Mouse (Mus musculus) kidney, postnatal 0 days (tissue): ENCODE data around the gene Kdm5a. TPM values are rescaled to one million over a fixed set of nuclear protein-coding genes. Genes with fewer than 3 reads are reported as not detected.

ENCODE experiments used
- ATAC-seq: fragments of 200-750 bp; cut with Nextera tagmentation; replicated peaks from 2 replicates; pipeline ENCODE4 v1.8.0; 2017; ENCODE audit warnings: low read depth, moderate number of reproducible peaks, moderate TSS enrichment, moderate library complexity; ENCODE audit not compliant: low FRiP score
- DNase-seq: peaks from one replicate; pipeline ENCODE4 v3.0.0-alpha.2; 2016; ENCODE audit warnings: low spot score
- H3K27ac ChIP-seq: fragments of 300-500 bp; sonication (generic); 2 replicates; pipeline ENCODE4 v1.5.1; 2014; ENCODE audit warnings: mild to moderate bottlenecking
- H3K27me3 ChIP-seq: fragments of 300-500 bp; sonication (generic); 2 replicates; pipeline ENCODE4 v1.6.1; 2014; ENCODE audit warnings: low read length, mixed read lengths; ENCODE audit not compliant: insufficient read depth
- H3K36me3 ChIP-seq: fragments of 300-500 bp; sonication (generic); 2 replicates; pipeline ENCODE4 v1.6.1; 2014; ENCODE audit warnings: low read length, mixed read lengths; ENCODE audit not compliant: insufficient read depth
- H3K4me1 ChIP-seq: fragments of 300-500 bp; sonication (generic); replicated peaks from 2 replicates; pipeline ENCODE4 v1.6.1; 2014; ENCODE audit warnings: antibody characterized with exemption, low read length, mixed read lengths; ENCODE audit not compliant: insufficient read depth
- H3K4me2 ChIP-seq: fragments of 300-500 bp; sonication (generic); 2 replicates; pipeline ENCODE4 v1.6.1; 2014; ENCODE audit warnings: mild to moderate bottlenecking, low read length, moderate library complexity, mixed read lengths
- H3K4me3 ChIP-seq: fragments of 300-500 bp; sonication (generic); replicated peaks from 2 replicates; pipeline ENCODE4 v1.5.1; 2014; ENCODE audit warnings: low read depth, low read length
- H3K9ac ChIP-seq: fragments of 300-500 bp; sonication (generic); 2 replicates; pipeline ENCODE4 v1.6.1; 2014; ENCODE audit warnings: low read depth, low read length
- H3K9me3 ChIP-seq: fragments of 300-500 bp; sonication (generic); replicated peaks from 2 replicates; pipeline ENCODE4 v1.6.1; 2016; ENCODE audit warnings: low read length, inconsistent platforms, mixed read lengths
- CTCF ChIP-seq: IDR thresholded peaks from 2 replicates; pipeline ENCODE4 v1.5.1; 2016; ENCODE audit warnings: antibody characterized with exemption, low read depth, mild to moderate bottlenecking, moderate library complexity
- WGBS: fragments of 180-500 bp; shearing (Covaris S2); extraction: QIAGEN DNeasy Blood & Tissue Kit; methylation state at CpG from one replicate; pipeline ENCODE4 v1.1.7; 2014; 5-methylcytosine and 5-hydroxymethylcytosine counted together
- polyA plus RNA-seq: library from polyadenylated mRNA; unstranded; fragments of >200 nt; fragmentation: Nextera tagmentation; extraction: Ambion mirVana; gene quantifications from 2 replicates; pipeline ENCODE4 v1.2.1, GENCODE M21; 2015

Kdm5a gene
- polyA plus RNA-seq, 1 experiment from 2014 or later, result 34.3 TPM

DNA sequence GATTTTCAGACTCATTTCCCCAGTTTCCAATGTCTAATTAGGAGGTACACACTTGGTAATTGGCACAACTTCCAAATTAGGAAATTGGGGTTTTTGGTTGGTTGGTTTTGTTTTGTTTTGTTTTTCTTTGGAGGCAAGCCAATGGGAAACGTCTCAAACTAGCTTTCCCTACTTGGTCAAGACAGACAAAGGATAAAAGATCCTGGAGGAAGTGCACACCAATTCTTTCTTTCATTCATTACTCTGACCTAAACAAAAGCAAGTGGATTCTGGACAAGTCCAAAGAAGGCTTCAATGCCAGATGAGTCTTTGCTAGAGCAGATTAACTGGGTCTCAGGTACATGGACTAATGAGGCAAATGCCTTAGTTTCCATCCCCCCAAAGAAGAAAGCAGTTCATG, 19.9 kb upstream of the Kdm5a start:
- 47% methylated on average over 1 of the region's 1 CpGs for WGBS
- TF ChIP-seq CTCF, result no peak
- Histone ChIP-seq H3K9ac (no peak overlapping the region), H3K27me3 (no peaks in the 10 kb centered on the region), H3K27ac (no peak overlapping the region), H3K9me3 (no peaks in the 10 kb centered on the region), H3K4me3 (no peak overlapping the region), H3K36me3 (peaks cover 38% of the 10 kb centered on the region), H3K4me2 (no peak overlapping the region), H3K4me1 (no peaks in the 10 kb centered on the region)
- no peak for ATAC-seq
- DNase-seq, result no peak

DNA sequence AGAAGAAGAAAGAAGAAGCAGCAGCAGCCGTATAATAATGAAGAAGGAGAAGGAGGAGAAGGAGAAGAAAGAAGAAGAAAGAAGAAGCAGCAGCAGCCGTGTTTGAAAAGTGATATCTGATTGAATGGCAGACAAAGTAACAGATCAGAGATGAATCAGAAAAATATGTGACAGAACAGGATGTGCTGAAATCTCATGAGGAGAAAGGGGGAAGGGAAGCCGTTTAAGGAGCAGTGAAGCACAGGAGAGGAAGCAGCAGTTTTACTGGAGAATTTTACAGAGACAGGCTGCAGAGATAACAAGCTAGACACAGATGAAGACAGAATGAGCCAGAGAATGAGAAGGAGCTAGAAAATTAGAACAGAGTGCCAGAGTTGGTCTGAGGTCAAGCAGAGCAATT, 14.9 kb upstream of the Kdm5a start:
- Histone ChIP-seq H3K4me2 (no peak overlapping the region), H3K9me3 (no peaks in the 10 kb centered on the region), H3K27me3 (no peaks in the 10 kb centered on the region), H3K27ac (no peak overlapping the region), H3K4me3 (no peak overlapping the region), H3K36me3 (peaks cover 24% of the 10 kb centered on the region), H3K4me1 (no peaks in the 10 kb centered on the region), H3K9ac (no peak overlapping the region)
- ATAC-seq, result no peak
- 92% methylated on average over 3 of the region's 3 CpGs for WGBS
- no peak for TF ChIP-seq CTCF
- no peak for DNase-seq

DNA sequence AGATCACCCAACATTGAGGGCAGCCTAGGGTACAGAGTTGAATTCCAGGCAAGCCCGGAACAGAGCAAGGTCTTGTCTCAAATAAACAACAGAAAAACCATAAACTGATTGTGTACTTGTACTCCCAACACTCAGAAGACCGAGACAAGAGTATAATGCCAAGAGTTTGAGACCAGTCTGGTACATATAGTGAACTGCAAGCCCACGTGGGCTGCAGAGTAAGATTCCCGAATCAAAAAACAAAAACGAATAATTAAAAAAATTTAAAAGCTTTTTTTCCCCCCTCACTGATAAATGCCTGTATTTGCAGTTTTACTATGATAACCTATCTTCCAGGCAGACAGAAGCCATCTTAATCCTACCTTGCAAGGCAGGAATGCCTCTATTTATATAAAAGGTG, 7.4 kb upstream of the Kdm5a start:
- DNase-seq, result no peak
- no peaks in the 10 kb centered on the region for H3K9me3 ChIP-seq
- peak overlapping the region; percentile 86 for H3K27ac ChIP-seq
- H3K4me2 ChIP-seq, result peak overlapping the region; percentile 64
- no peaks in the 10 kb centered on the region for H3K36me3 ChIP-seq
- H3K27me3 ChIP-seq, result no peaks in the 10 kb centered on the region
- H3K4me3 ChIP-seq, result peak overlapping the region; percentile 44
- no peak for TF ChIP-seq CTCF
- 28% methylated on average over 5 of the region's 5 CpGs for WGBS
- peaks cover 8% of the 10 kb centered on the region; the same call in 1 of the 2 replicates for H3K4me1 ChIP-seq
- no peak for ATAC-seq
- H3K9ac ChIP-seq, result peak overlapping the region; percentile 66

DNA sequence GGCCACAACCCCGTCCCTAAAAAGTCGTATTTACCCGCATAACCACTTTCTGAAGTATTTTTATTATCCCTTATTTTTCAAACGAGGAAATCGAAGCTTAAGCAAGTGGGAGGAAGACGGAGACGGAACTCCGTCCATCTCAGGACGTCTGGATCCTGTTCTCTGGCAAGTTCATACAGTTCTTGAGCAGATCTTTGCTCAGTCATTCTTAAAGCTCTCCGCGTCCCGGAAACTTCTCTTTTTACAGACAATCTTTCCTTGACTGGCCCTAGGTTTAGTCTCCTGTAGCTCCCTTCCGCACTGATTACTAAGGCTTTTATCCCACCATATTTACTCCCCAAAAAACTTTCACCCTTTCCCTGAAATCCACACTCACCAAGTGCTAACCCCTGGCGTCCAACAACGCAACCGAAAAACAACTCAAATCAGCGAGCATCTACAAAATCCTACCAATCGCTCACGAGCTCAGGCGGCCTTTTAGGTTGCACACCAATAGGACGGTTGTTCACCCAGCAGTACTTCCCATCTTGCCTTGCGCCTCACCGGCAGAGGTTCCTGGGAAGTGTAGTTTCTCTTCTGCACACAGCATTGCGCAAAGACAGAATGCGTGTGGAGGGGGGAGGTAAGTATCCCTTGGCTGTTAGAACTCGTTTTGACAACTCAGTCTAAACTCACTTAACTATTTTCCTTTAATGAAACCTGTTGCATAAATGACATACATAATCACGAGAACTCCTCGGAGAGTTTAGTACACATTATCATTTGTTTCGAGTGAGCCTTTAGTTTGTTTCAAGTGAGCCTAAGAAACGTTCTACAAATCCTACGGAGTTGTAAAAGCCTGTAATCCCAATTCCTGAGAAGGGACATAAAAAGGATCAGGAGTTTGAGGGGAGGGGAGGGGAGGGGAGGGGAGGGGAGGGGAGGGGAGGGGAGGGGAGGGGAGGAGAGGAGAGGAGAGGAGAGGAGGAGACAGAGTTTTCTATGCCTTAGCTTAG, 6.7 kb upstream of the Kdm5a start:
- Histone ChIP-seq H3K4me1 (peaks cover 8% of the 10 kb centered on the region; the same call in 1 of the 2 replicates), H3K4me2 (peak overlapping the region; percentile 64), H3K27ac (peak overlapping the region; percentile 86), H3K27me3 (no peaks in the 10 kb centered on the region), H3K9ac (peak overlapping the region; percentile 66), H3K9me3 (no peaks in the 10 kb centered on the region), H3K4me3 (peak overlapping the region; percentile 44), H3K36me3 (no peaks in the 10 kb centered on the region)
- peak; percentile 98 for DNase-seq
- under 1% methylated on average over 31 of the region's 31 CpGs for WGBS
- peak; percentile 40; the same call in 1 of the 2 replicates for TF ChIP-seq CTCF
- peak; percentile 96 for ATAC-seq

DNA sequence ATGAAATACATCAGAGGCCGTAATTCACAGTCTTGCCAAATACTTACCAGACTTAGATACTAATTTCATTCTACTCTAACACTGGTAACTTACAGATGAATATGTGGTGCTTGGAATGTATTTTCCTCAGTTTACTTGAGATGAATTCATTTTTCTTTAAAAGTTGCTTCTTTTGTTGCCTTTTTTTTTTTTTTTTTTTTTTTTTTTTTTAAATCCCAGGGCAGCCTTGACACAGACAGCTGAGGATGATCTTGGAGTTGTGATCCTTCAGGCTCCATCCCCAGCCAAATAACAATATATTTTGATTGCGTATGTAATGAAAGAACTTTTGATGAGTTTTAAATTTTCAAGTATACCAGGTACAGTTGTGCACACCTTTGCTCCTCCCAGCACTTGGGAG, 1.8 kb upstream of the Kdm5a start:
- no peak overlapping the region for H3K4me2 ChIP-seq
- ATAC-seq (no peak), DNase-seq (no peak)
- 96% methylated on average over 2 of the region's 2 CpGs for WGBS
- no peak overlapping the region for H3K27ac ChIP-seq
- no peak overlapping the region for H3K4me3 ChIP-seq
- no peak for TF ChIP-seq CTCF
- H3K36me3 ChIP-seq, result no peaks in the 10 kb centered on the region
- no peaks in the 10 kb centered on the region for H3K9me3 ChIP-seq
- H3K27me3 ChIP-seq, result no peaks in the 10 kb centered on the region
- H3K4me1 ChIP-seq, result peaks cover 4% of the 10 kb centered on the region; the same call in 1 of the 2 replicates
- H3K9ac ChIP-seq, result no peak overlapping the region

DNA sequence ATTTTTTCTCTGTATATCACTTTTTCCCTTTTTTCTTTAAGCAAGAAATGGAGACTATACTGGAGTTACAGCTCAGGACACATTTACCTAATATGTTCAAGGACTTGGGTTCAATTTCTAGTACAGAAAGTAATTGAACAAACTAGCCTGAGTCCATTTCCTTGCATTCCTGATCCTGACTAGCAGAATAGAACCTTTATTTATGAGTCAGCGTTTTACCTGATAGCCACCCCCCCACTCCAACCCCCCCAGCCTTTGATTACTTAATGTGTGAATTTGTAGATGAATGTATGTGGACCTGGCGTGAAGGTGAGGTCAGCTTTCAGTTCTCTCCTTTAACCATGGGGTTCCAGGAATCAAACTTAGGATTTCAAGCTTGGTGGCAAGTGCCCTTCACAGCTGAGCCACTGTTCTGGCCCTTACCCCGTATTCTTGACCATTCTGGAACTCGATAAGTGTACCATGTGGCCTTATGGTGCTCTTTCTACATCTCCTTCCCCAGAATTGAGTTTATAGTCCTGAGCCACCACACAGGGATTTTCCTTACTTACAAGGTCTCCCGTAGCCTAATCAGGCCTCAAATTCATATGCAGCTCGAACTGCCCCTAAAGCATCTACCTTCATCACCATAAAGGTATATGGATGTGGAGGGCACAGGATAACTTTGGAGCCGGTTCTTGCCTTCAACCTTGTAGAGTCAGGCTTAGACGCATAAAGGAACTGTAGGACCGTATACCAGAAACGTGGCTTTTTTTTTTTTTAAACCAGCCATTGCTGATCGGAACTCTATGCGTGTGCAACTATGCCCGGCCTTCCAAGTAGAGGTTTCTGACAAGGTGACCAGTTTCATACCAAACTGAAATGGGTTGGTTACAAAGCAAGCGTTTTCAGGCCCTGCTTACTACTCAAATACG, 893 bp upstream of the Kdm5a start:
- peak; percentile 12 for DNase-seq
- 0 out of 2 replicates have a peak, but pooled peaks have one; percentile 1 for ATAC-seq
- Histone ChIP-seq H3K9ac (peak overlapping the region; percentile 87), H3K4me3 (peak overlapping the region; percentile 80), H3K9me3 (no peaks in the 10 kb centered on the region), H3K36me3 (peaks cover 1% of the 10 kb centered on the region; the same call in 1 of the 2 replicates), H3K4me1 (peaks cover 4% of the 10 kb centered on the region; the same call in 1 of the 2 replicates), H3K27me3 (no peaks in the 10 kb centered on the region), H3K4me2 (peak overlapping the region; percentile 65), H3K27ac (peak overlapping the region; percentile 96)
- no peak for TF ChIP-seq CTCF
- 21% methylated on average over 15 of the region's 15 CpGs for WGBS
